Mouse (Mus musculus): ENCODE results near the gene Gm10772. TPM values are rescaled to one million over a fixed set of nuclear protein-coding genes. Genes with fewer than 3 reads are reported as not detected.
"Not testable (repeated sequence)": the region's sequence is repeated elsewhere in the genome, so short reads cannot be mapped to it uniquely, and the experiment has no call there.

The Gm10772 gene
- not detected for total RNA-seq (2021)
- long read RNA-seq, experiment 1, result 0 reads
- long read RNA-seq, experiment 2, result 0 reads

GRCm38 (mm10) chr13:66227473-66227872, at the start of gene Gm10772:
TSS of gene Gm10772 (minus strand) at chr13:66227573.
- DNase-seq (ENCODE audit: low spot score in 2 of 2), result not testable (repeated sequence)

DNA sequence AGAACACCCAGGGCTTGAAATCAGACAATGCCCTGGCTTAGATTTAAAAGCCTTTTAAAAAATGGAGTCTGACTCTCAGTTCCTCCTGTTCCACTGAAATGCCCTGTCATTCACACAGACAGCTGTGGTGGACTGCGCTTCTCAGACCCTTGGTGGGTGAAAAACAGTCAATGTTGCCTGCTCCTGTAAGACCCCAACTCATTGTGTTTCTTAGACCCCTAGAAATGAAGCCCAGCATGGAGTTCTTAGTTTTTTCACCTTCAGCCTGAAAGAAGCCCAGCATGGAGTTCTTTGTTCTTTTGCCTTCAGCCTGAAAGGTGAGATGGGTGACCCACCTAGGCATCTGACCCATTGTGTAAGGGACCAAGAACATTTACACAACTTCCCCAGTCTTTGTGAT, 36.5 kb upstream of the Gm10772 start:
- not testable (repeated sequence) for DNase-seq (ENCODE audit: low spot score in 2 of 2)

- DNase-seq (ENCODE audit: low spot score in 2 of 2), result not testable (repeated sequence)
Measured at GRCm38 (mm10) chr13:66263141-66263540, 35.8 kb upstream of the Gm10772 start.

- no peak for DNase-seq (ENCODE audit: low spot score in 2 of 2)
Measured at GRCm38 (mm10) chr13:66214349-66214748, 13.0 kb downstream of the Gm10772 start.

- not testable (repeated sequence) for DNase-seq (ENCODE audit: low spot score in 2 of 2)
Measured at GRCm38 (mm10) chr13:66213811-66214210, 13.6 kb downstream of the Gm10772 start.

GRCm38 (mm10) chr13:66179172-66179571, 48.2 kb downstream of the Gm10772 start:
- not testable (repeated sequence) for DNase-seq (ENCODE audit: low spot score in 2 of 2)

Other genes starting within 250 kb of the Gm10772 start
- gene Gm10324, start 108.0 kb downstream of the Gm10772 start, total RNA-seq (2021), result not detected
- not detected for gene 2410141K09Rik, start 213.5 kb upstream of the Gm10772 start, total RNA-seq (2021)